Mouse (Mus musculus) splenic B cell, adult 2 months (primary cell): ENCODE data around the gene Ssh2.
A peak's percentile ranks its signal among the peaks of the same experiment; 100 is the strongest.
"Not testable (repeated sequence)": the region's sequence is repeated elsewhere in the genome, so short reads cannot be mapped to it uniquely, and the experiment has no call there.

ENCODE experiments used
- DNase-seq: peaks from one replicate; pipeline ENCODE4 v3.0.0-alpha.2; 2011; ENCODE audit warnings: low read depth, low spot score
- H3K27me3 ChIP-seq: 2 replicates; pipeline ENCODE4 v1.6.1; 2012; ENCODE audit warnings: mild to moderate bottlenecking, low read length, moderate library complexity, mixed read lengths; ENCODE audit not compliant: control insufficient read depth, poor library complexity, insufficient read depth, severe bottlenecking
- H3K36me3 ChIP-seq: 2 replicates; pipeline ENCODE4 v1.6.1; 2012; ENCODE audit warnings: mild to moderate bottlenecking, low read length, moderate library complexity, mixed read lengths; ENCODE audit not compliant: control insufficient read depth, poor library complexity, insufficient read depth, severe bottlenecking

Ssh2 gene

GRCm38 (mm10) chr11:77259441-77259840, 43.4 kb downstream of the Ssh2 start:
- DNase-seq: no peak
- Histone ChIP-seq H3K27me3 (no peaks in the 10 kb centered on the region), H3K36me3 (no peaks in the 10 kb centered on the region)

GRCm38 (mm10) chr11:77267401-77267800, 51.3 kb downstream of the Ssh2 start:
- Histone ChIP-seq H3K36me3 (no peaks in the 10 kb centered on the region), H3K27me3 (no peaks in the 10 kb centered on the region)
- no peak for DNase-seq

GRCm38 (mm10) chr11:77276000-77276399, 59.9 kb downstream of the Ssh2 start:
- no peak for DNase-seq
- Histone ChIP-seq H3K36me3 (peaks cover 2% of the 10 kb centered on the region; the same call in 1 of the 2 replicates), H3K27me3 (no peaks in the 10 kb centered on the region)

- not testable (repeated sequence) for H3K36me3 ChIP-seq, DNase-seq, H3K27me3 ChIP-seq
Measured at GRCm38 (mm10) chr11:77278538-77278937, 62.5 kb downstream of the Ssh2 start.

GRCm38 (mm10) chr11:77280219-77280618, 64.1 kb downstream of the Ssh2 start:
- Histone ChIP-seq H3K36me3 (peaks cover 2% of the 10 kb centered on the region; the same call in 1 of the 2 replicates), H3K27me3 (no peaks in the 10 kb centered on the region)
- DNase-seq: no peak

GRCm38 (mm10) chr11:77291447-77291846, 75.4 kb downstream of the Ssh2 start:
- Histone ChIP-seq H3K36me3 (no peaks in the 10 kb centered on the region), H3K27me3 (no peaks in the 10 kb centered on the region)
- no peak for DNase-seq

GRCm38 (mm10) chr11:77293673-77294072, 77.6 kb downstream of the Ssh2 start:
- H3K36me3 ChIP-seq, DNase-seq, H3K27me3 ChIP-seq: not testable (repeated sequence)

GRCm38 (mm10) chr11:77297246-77297645, 81.2 kb downstream of the Ssh2 start:
- no peak for DNase-seq
- no peaks in the 10 kb centered on the region for H3K27me3 ChIP-seq
- no peaks in the 10 kb centered on the region for H3K36me3 ChIP-seq

- no peak for DNase-seq
- Histone ChIP-seq H3K36me3 (no peaks in the 10 kb centered on the region; the same call in 1 of the 2 replicates), H3K27me3 (no peaks in the 10 kb centered on the region)
Measured at GRCm38 (mm10) chr11:77307205-77307604, 91.1 kb downstream of the Ssh2 start.

- Histone ChIP-seq H3K36me3 (no peaks in the 10 kb centered on the region; the same call in 1 of the 2 replicates), H3K27me3 (no peaks in the 10 kb centered on the region)
- peak; percentile 81 for DNase-seq
Measured at GRCm38 (mm10) chr11:77308533-77308932, 92.4 kb downstream of the Ssh2 start.

GRCm38 (mm10) chr11:77317721-77318477, 101.8 kb downstream of the Ssh2 start:
- Histone ChIP-seq H3K36me3 (no peaks in the 10 kb centered on the region), H3K27me3 (no peaks in the 10 kb centered on the region)
- DNase-seq: peak; percentile 57

- Histone ChIP-seq H3K27me3 (no peaks in the 10 kb centered on the region), H3K36me3 (no peaks in the 10 kb centered on the region)
- DNase-seq: no peak
Measured at GRCm38 (mm10) chr11:77318478-77319118, 102.5 kb downstream of the Ssh2 start.

- no peak for DNase-seq
- H3K27me3 ChIP-seq: no peaks in the 10 kb centered on the region
- H3K36me3 ChIP-seq: no peaks in the 10 kb centered on the region
Measured at GRCm38 (mm10) chr11:77321214-77321613, 105.1 kb downstream of the Ssh2 start.

- DNase-seq: no peak
- Histone ChIP-seq H3K36me3 (no peaks in the 10 kb centered on the region), H3K27me3 (no peaks in the 10 kb centered on the region)
Measured at GRCm38 (mm10) chr11:77330529-77330928, 114.4 kb downstream of the Ssh2 start.

GRCm38 (mm10) chr11:77347273-77347672, 131.2 kb downstream of the Ssh2 start:
- no peaks in the 10 kb centered on the region for H3K36me3 ChIP-seq
- no peak for DNase-seq

More at GRCm38 (mm10) chr11:77347273-77347672, 131.2 kb downstream of the Ssh2 start:
- no peaks in the 10 kb centered on the region for H3K27me3 ChIP-seq
